12 mouse cellular contexts compared by ENCODE assay signal in the genomic region with DNA sequence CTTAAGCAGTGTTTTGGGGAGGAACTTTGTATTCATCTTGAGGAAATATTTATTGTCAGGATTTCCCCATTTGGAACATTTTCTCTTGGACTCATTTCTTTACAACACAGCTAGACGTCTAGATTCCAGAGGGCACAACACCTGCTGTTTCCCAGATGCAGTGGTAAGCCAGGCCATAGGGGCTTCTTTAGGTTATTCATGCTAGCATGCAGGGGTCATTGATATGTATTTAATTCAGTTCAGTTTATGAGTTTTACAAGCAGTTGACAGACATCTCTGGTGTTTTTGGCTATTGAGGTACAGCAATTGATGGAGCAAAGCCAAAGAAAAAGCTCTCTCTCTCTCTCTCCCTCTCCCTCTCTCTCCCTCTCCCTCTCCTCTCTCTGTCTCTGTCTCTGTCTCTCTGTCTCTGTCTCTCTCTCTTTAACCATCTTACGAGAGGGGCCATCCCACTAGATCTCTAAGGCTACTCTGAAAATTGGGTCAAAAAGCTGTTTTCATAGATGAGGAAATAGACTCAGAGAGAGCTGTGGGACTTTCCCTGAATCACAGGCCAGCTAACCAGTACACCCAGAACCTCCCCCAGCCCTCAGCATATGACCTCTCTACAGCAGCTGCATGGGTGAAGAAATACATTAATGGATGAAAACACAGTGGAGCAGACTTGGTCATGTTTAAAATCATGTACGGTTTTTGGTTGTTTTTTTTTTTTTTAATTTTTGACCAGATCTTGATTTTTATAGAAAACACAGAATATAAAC.
A peak's percentile ranks its signal among the peaks of the same experiment; 100 is the strongest.
DNase-seq lines count a peak whose midpoint lies in the region; ATAC-seq lines count a peak whose summit lies in the region.
"Had no signal": no experiment of that assay in that cellular context is flagged by ENCODE, and none has a peak within 500 bp of the region (broad histone marks: within the 10 kb centered on the region; RNA-seq: fewer than 3 reads in every experiment).

No protein-coding gene starts in this region.

- no peak overlapping the region for H3K9ac ChIP-seq in kidney, embryonic 16.5 days (replicated peaks; ENCODE audit: low read length)
- H3K9ac ChIP-seq in heart, embryonic 12.5 days: no peak overlapping the region

- H3K4me3 ChIP-seq in kidney, embryonic 16.5 days (ENCODE audit: low read length): no peak overlapping the region
- H3K4me3 ChIP-seq in heart, embryonic 12.5 days: no peak overlapping the region
- H3K4me3 ChIP-seq: left cerebral cortex, adult 2 months; megakaryocyte, embryonic 14.5 days had no signal

- H3K4me2 ChIP-seq in kidney, embryonic 16.5 days (replicated peaks; ENCODE audit: low read depth, low read length): no peak overlapping the region
- H3K4me2 ChIP-seq in heart, embryonic 12.5 days: no peak overlapping the region

- intact Hi-C loops in gastrocnemius, postnatal 14 days (cut with DNase I; ENCODE audit: low total_unique reads): no loop called here

- 60% methylated on average over 3 of the region's 3 CpGs for WGBS in kidney, embryonic 16.5 days
- 79% methylated on average over 3 of the region's 3 CpGs for WGBS in heart, embryonic 12.5 days

- H3K27me3 ChIP-seq in kidney, embryonic 16.5 days (ENCODE audit: insufficient read depth, low read length): no peaks in the 10 kb centered on the region
- H3K27me3 ChIP-seq in heart, embryonic 12.5 days (replicated peaks): no peaks in the 10 kb centered on the region

- no peaks in the 10 kb centered on the region for H3K36me3 ChIP-seq in kidney, embryonic 16.5 days (ENCODE audit: insufficient read depth, low read length)
- no peaks in the 10 kb centered on the region for H3K36me3 ChIP-seq in heart, embryonic 12.5 days

- H3K9me3 ChIP-seq in kidney, embryonic 16.5 days (ENCODE audit: low read length): no peaks in the 10 kb centered on the region
- H3K9me3 ChIP-seq in heart, embryonic 12.5 days (replicated peaks): no peaks in the 10 kb centered on the region

- H3K4me1 ChIP-seq in kidney, embryonic 16.5 days (ENCODE audit: insufficient read depth, low read length): peaks cover 16% of the 10 kb centered on the region
- H3K4me1 ChIP-seq in heart, embryonic 12.5 days (replicated peaks): no peaks in the 10 kb centered on the region
- H3K4me1 ChIP-seq: megakaryocyte, embryonic 14.5 days had no signal

- no peak for ATAC-seq in kidney, embryonic 16.5 days (ENCODE audit: low FRiP score, low TSS enrichment)
- no peak for ATAC-seq in heart, embryonic 12.5 days (ENCODE audit: insufficient number of reproducible peaks, low FRiP score)
- ATAC-seq in erythroblast, adult 5-6 weeks (replicated peaks; ENCODE audit: low FRiP score, poor library complexity, severe bottlenecking): no peak

- DNase-seq in gastrocnemius, adult 18-20 months (ENCODE audit: low spot score): peak; percentile 48
- no peak for DNase-seq in gastrocnemius, postnatal 14 days
- peak; percentile 21 for DNase-seq in kidney, postnatal 10 days
- DNase-seq in skeletal muscle tissue, adult 2 months (ENCODE audit: low read depth, low spot score): peak; percentile 42
- no peak for DNase-seq in B cell, adult 2 months
- DNase-seq: cerebellum, postnatal 25 days; retina, postnatal 1 day had no signal

- no peak overlapping the region for H3K27ac ChIP-seq in kidney, embryonic 16.5 days (ENCODE audit: low read length)
- H3K27ac ChIP-seq in heart, embryonic 12.5 days (ENCODE audit: poor library complexity, severe bottlenecking): peak overlapping the region; percentile 33; the same call in 1 of the 2 replicates
- H3K27ac ChIP-seq: left cerebral cortex, adult 2 months had no signal

Comparison
In these comparisons a context has a peak if more than half of its experiments do, and no peak if none do; other contexts are left out.
1. DNase-seq: peak in gastrocnemius, adult 18-20 months (single experiment), kidney, postnatal 10 days (single experiment) and skeletal muscle tissue, adult 2 months (single experiment); none in gastrocnemius, postnatal 14 days (single experiment) and B cell, adult 2 months (0 of 2).